Mouse (Mus musculus) G1E-ER4 (cell line): ENCODE measurements around the gene Serpinb1a. TPM values are rescaled to one million over a fixed set of nuclear protein-coding genes. Genes with fewer than 3 reads are reported as not detected.

ENCODE experiments used
- GATA1 ChIP-seq: IDR thresholded peaks from one replicate; pipeline ENCODE4 v1.8.0; 2012; ENCODE audit warnings: low read length, inconsistent platforms
- polyA plus RNA-seq: library from polyadenylated mRNA; stranded (reverse); fragments of >175 nt; gene quantifications from 2 replicates; pipeline ENCODE4 v1.2.3, GENCODE M21; 2012

Gene Serpinb1a
- polyA plus RNA-seq, 1 experiment, result not detected

GRCm38 (mm10) chr13:32849092-32849491 lies 1.9 kb downstream of the Serpinb1a start:
- TF ChIP-seq GATA1, result no peak

DNA sequence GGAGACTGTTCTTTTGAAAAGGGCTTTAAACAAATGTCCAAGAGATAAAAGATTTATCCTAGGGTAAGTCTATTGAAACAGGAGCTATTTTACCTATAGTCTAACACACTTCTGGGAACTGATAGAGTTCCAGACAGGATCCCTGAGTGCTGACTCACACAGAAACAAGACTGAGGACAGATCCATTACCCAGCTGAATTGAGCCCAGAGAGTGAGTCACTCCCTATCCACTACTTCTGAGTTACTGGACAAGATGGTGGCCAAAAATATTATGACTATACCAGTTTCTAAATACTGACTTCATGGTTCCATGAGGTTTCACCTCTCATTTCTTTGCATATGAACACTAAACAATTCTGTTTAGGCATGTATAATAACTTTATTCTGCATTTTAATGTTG lies 4.8 kb downstream of the Serpinb1a start:
- no peak for TF ChIP-seq GATA1

DNA sequence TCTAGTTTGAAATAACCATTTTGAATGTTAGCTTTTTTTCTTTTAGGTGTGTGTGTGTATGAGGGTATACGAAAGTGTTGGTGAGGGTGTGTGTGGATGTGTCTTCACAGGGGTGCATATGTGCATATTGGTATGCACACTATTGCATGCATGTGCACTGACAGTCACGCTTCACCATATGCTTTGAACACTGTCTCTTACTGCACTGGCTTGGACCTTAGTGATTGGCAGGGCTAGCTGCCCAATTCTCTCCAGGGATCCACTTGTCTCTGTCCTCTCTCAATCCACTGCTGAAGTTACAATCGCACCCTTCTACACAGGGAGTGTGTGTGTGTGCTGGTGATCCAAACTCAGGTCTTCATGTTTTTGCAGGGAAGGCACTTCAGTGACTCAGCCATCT lies 9.6 kb downstream of the Serpinb1a start:
- TF ChIP-seq GATA1, result no peak

GRCm38 (mm10) chr13:32839314-32839713 lies 11.7 kb downstream of the Serpinb1a start:
- no peak for TF ChIP-seq GATA1

- TF ChIP-seq GATA1, result no peak
Measured at GRCm38 (mm10) chr13:32834513-32834912, 16.5 kb downstream of the Serpinb1a start.

DNA sequence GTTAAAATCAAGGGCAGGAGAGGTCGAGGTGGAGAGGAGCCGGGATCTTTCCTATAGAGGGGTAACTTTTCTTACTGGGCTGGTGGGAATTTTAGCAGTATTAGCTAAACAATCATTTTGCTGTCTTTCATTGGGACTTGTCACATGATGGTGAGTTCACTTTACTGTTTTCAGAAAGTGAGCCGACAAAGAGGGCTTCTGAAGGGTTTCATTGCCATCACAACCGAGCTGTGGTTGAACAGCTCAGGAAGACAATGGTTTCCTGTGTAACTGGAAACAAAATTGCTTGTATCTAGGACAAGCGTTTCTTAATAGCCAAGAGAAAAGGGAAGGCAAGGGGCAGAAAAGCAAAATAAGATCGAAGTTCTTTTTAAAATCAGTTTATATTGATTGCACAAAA lies 17.7 kb downstream of the Serpinb1a start:
- no peak for TF ChIP-seq GATA1

DNA sequence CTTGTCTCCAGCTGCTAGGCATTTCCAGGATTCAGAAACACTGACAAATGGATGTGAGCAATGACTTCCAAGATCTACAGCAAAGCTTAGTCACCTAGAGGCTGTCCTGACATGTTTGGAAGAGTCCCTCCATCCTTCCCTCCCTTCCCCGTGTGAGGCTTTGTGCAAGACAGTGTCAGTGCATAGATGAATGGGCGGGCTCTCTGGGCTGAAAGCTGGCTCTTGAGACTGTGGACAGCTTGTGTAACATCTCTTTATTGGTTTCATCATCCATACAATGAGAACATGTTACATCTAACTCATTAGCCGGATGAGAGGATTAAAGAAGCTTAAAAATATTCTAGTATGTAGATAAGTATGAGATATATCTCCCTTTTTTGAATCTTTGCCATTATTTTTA lies 18.2 kb downstream of the Serpinb1a start:
- TF ChIP-seq GATA1, result no peak

DNA sequence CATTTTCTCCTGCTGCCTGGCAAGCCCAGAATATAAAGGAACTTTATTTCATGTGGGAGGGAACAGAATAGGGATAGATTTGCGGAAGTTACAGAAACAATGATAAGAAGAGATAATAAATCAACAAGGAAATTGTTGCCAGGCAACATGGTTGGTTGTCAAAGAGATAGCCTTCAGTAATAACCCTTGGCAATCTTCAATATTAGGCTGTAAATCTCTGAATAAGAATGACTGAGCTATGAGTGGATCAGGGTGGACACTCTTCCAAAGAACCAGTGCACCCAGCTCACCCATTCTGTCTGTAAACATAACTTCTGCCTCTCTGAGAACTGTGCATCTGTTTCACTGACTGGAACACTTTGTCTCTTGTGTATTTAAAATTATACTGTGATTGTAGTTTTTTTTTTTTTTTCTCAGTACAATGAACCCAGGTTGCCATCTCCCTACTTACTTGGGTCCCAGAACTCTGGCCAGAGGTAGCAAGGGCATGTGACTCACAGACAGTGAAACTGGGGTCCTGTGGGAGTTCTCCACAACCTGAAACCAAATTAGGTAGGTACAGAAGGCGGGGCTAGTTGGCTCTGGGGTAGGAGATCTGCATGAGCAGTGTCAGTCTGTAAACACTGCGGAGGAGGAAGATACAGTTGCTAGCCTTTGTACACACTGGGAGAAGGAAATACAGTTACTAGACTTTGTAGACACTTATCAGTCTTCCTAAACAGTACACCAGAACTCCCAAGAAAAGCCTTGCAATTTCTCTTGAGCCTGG lies 19.3 kb downstream of the Serpinb1a start:
- no peak for TF ChIP-seq GATA1

DNA sequence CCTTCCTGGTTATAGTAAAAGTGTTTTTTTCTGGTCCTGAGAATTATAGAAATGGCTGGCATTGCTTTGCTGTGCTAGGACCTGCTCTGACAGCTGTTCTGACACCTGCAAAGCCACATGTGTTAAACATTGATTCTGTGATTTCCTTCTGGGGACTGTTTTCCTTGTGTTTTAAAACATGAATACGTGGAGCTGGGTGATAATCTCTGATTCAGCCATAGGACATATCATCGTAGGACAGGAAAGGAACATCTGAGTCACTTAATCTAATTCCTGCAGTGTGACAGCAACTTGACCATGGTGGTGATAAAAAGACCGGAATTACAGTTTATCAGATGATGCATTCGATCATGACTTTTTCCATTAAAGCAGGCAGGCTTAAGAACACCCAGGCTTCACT lies 22.1 kb downstream of the Serpinb1a start:
- TF ChIP-seq GATA1, result peak; percentile 66

- TF ChIP-seq GATA1, result no peak
Measured at GRCm38 (mm10) chr13:32827951-32828350, 23.0 kb downstream of the Serpinb1a start.

- no peak for TF ChIP-seq GATA1
Measured at GRCm38 (mm10) chr13:32827111-32827822, 23.7 kb downstream of the Serpinb1a start.

- TF ChIP-seq GATA1, result no peak
Measured at GRCm38 (mm10) chr13:32825546-32825945, 25.4 kb downstream of the Serpinb1a start.

DNA sequence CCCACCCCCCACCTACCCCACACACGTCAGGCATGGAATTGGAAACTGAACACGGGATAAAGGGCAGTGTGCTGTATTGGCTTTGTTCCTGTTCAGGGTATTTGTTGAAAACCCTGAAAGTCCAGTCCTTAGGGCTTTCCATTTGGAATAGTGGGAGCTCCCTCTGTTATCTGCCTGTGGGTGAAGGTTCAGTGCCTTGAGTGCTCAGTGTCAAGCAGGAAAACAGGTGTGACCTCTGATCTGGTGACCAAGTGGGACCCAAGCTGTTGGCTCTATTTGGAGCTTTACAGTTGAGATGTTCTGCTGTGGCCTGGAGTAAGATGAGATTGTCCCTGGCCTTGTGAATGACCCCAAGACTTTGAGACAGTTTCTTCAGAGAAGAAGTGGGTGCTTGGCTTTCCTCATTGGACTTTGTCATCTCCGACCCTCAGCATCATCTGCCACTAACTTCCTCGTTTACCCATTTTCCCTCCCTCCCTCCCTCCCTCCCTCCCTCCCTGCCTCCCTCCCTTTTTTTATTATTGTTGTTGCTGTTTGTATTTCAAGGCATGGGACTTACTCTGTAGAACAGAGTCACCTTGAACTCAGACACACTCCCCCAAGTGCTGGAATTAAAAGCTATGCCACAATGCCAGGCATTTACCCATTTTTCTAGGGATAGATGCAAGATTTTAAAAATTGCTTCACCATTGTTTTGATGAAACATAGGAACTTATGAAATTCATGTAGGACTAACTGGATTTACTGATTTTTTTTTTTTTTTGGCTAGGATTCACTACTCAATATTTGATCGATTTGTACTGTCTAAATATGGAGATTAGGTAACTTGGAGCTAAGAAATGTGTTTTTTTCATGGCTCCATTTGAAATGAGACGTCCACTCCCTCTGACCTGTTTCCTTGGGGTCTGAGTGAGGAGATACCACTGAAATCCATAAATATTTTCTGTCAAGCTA lies 26.3 kb downstream of the Serpinb1a start:
- no peak for TF ChIP-seq GATA1

DNA sequence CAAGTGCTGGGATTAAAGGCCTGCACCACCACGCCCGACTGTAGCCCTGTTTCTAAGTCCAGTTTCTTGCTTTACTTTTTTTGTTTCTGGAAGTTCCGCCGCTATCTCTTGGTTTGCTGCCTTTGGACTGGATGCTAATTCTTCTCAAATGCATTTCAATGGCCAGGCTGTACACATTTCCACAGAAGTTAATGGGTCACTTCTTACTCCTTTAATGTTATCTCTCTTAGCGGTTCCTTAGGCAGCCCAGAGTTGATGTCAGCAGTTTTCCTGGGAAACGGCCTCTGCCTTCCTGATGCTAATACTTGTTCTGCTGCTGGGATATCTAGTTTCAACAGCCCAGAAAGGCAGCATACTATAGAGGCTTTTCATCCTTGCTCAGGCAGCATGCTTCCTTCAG lies 27.9 kb downstream of the Serpinb1a start:
- TF ChIP-seq GATA1, result no peak

GRCm38 (mm10) chr13:32821671-32822070 lies 29.3 kb downstream of the Serpinb1a start:
- no peak for TF ChIP-seq GATA1

GRCm38 (mm10) chr13:32819926-32820325 lies 31.1 kb downstream of the Serpinb1a start:
- TF ChIP-seq GATA1, result no peak
